ENCODE assay signal across 8 mouse cellular contexts in genomic region chr9:83805977-83806815, GRCm38 (mm10). TPM values are rescaled to one million over a fixed set of nuclear protein-coding genes. Genes with fewer than 3 reads are reported as not detected.
DNase-seq lines count a peak whose midpoint lies in the region; ATAC-seq and TF ChIP-seq lines count a peak whose summit lies in the region.

Elovl4 (minus strand) TSS chr9:83806277.

- H3K4me2 ChIP-seq in forebrain, embryonic 12.5 days, result peak within 1 kb of the TSS; percentile 79
- H3K4me2 ChIP-seq in heart, embryonic 14.5 days (ENCODE audit: low read length), result peak within 1 kb of the TSS; percentile 100
- H3K4me2 ChIP-seq in stomach, embryonic 15.5 days, result peak within 1 kb of the TSS; percentile 97

- no peaks in the 10 kb centered on the region; the same call in 1 of the 2 replicates for H3K27me3 ChIP-seq in forebrain, embryonic 12.5 days
- peaks cover 37% of the 10 kb centered on the region for H3K27me3 ChIP-seq in heart, embryonic 14.5 days (ENCODE audit: control insufficient read depth, insufficient read depth, low read length)
- peaks cover 10% of the 10 kb centered on the region for H3K27me3 ChIP-seq in liver, adult 2 months (ENCODE audit: control insufficient read depth, insufficient read depth, low read length)
- H3K27me3 ChIP-seq in stomach, embryonic 15.5 days (replicated peaks), result peaks cover 11% of the 10 kb centered on the region

- WGBS in forebrain, embryonic 12.5 days, result 1% methylated on average over 64 of the region's 71 CpGs
- WGBS in heart, embryonic 14.5 days, result 2% methylated on average over 70 of the region's 71 CpGs
- 4% methylated on average over 65 of the region's 71 CpGs for WGBS in liver, adult 2 months
- 1% methylated on average over 63 of the region's 71 CpGs for WGBS in stomach, embryonic 15.5 days

- TF ChIP-seq POLR2A in brain, embryonic 14.5 days (IDR thresholded peaks at IDR 0.05; ENCODE audit: borderline replicate concordance, extremely low read depth, insufficient read depth, insufficient read length, poor library complexity, severe bottlenecking), result peak; percentile 99
- TF ChIP-seq POLR2A in liver, adult 2 months (IDR thresholded peaks at IDR 0.05; ENCODE audit: extremely low read depth, insufficient read depth, low read length), result no peak

- TF ChIP-seq CTCF in brain, embryonic 14.5 days (IDR thresholded peaks at IDR 0.05; ENCODE audit: borderline replicate concordance, extremely low read depth, insufficient read depth, insufficient read length), result no peak
- TF ChIP-seq CTCF in liver, adult 2 months (IDR thresholded peaks at IDR 0.05; ENCODE audit: low read depth, low read length), result no peak

- H3K9ac ChIP-seq in forebrain, embryonic 12.5 days, result peak within 1 kb of the TSS; percentile 84
- H3K9ac ChIP-seq in heart, embryonic 14.5 days (ENCODE audit: low read length), result peak within 1 kb of the TSS; percentile 66
- H3K9ac ChIP-seq in liver, adult 2 months (ENCODE audit: low read depth, low read length), result peak within 1 kb of the TSS; percentile 21; the same call in 1 of the 2 replicates
- H3K9ac ChIP-seq in stomach, embryonic 15.5 days, result peak within 1 kb of the TSS; percentile 61

- no peaks in the 10 kb centered on the region for H3K36me3 ChIP-seq in forebrain, embryonic 12.5 days (replicated peaks)
- no peaks in the 10 kb centered on the region for H3K36me3 ChIP-seq in heart, embryonic 14.5 days (ENCODE audit: control insufficient read depth, insufficient read depth, low read length)
- no peaks in the 10 kb centered on the region for H3K36me3 ChIP-seq in liver, adult 2 months (ENCODE audit: control insufficient read depth, insufficient read depth, low read length)
- no peaks in the 10 kb centered on the region for H3K36me3 ChIP-seq in stomach, embryonic 15.5 days

- peak within 1 kb of the TSS; percentile 72 for H3K4me3 ChIP-seq in forebrain, embryonic 12.5 days (replicated peaks)
- H3K4me3 ChIP-seq in heart, embryonic 14.5 days (ENCODE audit: control insufficient read depth in 1 of 2, insufficient read depth in 1 of 2, low read depth in 1 of 2, low read length in 2 of 2), result peak within 1 kb of the TSS; percentile 42 to 68
- peak within 1 kb of the TSS; percentile 48 for H3K4me3 ChIP-seq in liver, adult 2 months (ENCODE audit: insufficient read depth, low read depth, low read length)
- peak within 1 kb of the TSS; percentile 63 for H3K4me3 ChIP-seq in stomach, embryonic 15.5 days (replicated peaks)

- peaks cover 18% of the 10 kb centered on the region for H3K4me1 ChIP-seq in forebrain, embryonic 12.5 days
- H3K4me1 ChIP-seq in heart, embryonic 14.5 days (ENCODE audit: control insufficient read depth in 2 of 2, insufficient read depth in 2 of 2, low read length in 2 of 2), result peaks cover 3 to 8% of the 10 kb centered on the region in 2 experiments
- peaks cover 3% of the 10 kb centered on the region for H3K4me1 ChIP-seq in liver, adult 2 months (ENCODE audit: control insufficient read depth, insufficient read depth, low read length)
- H3K4me1 ChIP-seq in stomach, embryonic 15.5 days, result no peaks in the 10 kb centered on the region

- no peaks in the 10 kb centered on the region for H3K9me3 ChIP-seq in forebrain, embryonic 12.5 days
- no peaks in the 10 kb centered on the region for H3K9me3 ChIP-seq in heart, embryonic 14.5 days (ENCODE audit: control insufficient read depth, low read length)
- H3K9me3 ChIP-seq in stomach, embryonic 15.5 days, result no peaks in the 10 kb centered on the region

- H3K79me2 ChIP-seq in liver, adult 2 months (ENCODE audit: control insufficient read depth, insufficient read depth, low read length), result no peaks in the 10 kb centered on the region

- H3K27ac ChIP-seq in forebrain, embryonic 12.5 days, result peak within 1 kb of the TSS; percentile 90
- H3K27ac ChIP-seq in heart, embryonic 14.5 days (replicated peaks in 1 of 2; ENCODE audit: control insufficient read depth in 1 of 2, insufficient read depth in 1 of 2, low read depth in 2 of 2, low read length in 2 of 2), result no peak within 1 kb of the TSS
- H3K27ac ChIP-seq in liver, adult 2 months (replicated peaks; ENCODE audit: insufficient read depth, low read depth, low read length), result no peak within 1 kb of the TSS
- peak within 1 kb of the TSS; percentile 24; the same call in 1 of the 2 replicates for H3K27ac ChIP-seq in stomach, embryonic 15.5 days

- DNase-seq in CD4-positive, CD25-positive, alpha-beta regulatory T cell, adult 2 months (ENCODE audit: low read depth, low spot score), result peak; percentile 74
- DNase-seq in brain, embryonic 14.5 days (ENCODE audit: low read depth), result peak; percentile 95
- peak; percentile 68 for DNase-seq in kidney, postnatal 10 days
- no peak for DNase-seq in liver, adult 2 months (ENCODE audit: extremely low read depth, low read depth, low spot score)

- ATAC-seq in forebrain, embryonic 12.5 days (ENCODE audit: low FRiP score), result peak; percentile 94
- ATAC-seq in heart, embryonic 14.5 days (ENCODE audit: insufficient number of reproducible peaks, insufficient read depth, low FRiP score, low read depth), result peak; percentile 54; the same call in 1 of the 2 replicates
- 0 out of 2 replicates have a peak, but pooled peaks have one; percentile 32 for ATAC-seq in monocyte, adult 5-6 weeks (replicated peaks; ENCODE audit: insufficient number of reproducible peaks, low FRiP score, low TSS enrichment, poor library complexity, severe bottlenecking)
- peak; percentile 87 for ATAC-seq in stomach, embryonic 15.5 days (ENCODE audit: insufficient read depth, low FRiP score, low read depth)

RNA-seq across cellular contexts. Expression of gene Elovl4, which starts in this region (rescaled TPM):
- 31.6 and 38.4 TPM in 2 replicates for polyA plus RNA-seq in brain, embryonic 14.5 days (2012; rRNA removed)
- polyA plus RNA-seq in forebrain, embryonic 12.5 days (2016; fragmentation: Nextera tagmentation; extraction: Ambion mirVana), result 47.9 and 49.9 TPM in 2 replicates
- polyA plus RNA-seq in heart, embryonic 14.5 days (2014; fragmentation: Nextera tagmentation; extraction: Ambion mirVana), result 1.4 and 3.2 TPM in 2 replicates
- not detected in 2 replicates for total RNA-seq in liver, adult 2 months (2014; rRNA removed)
- polyA plus RNA-seq in liver, adult 2 months (2012; rRNA removed), result not detected in 2 replicates
- not detected in 3 replicates for total RNA-seq in monocyte, adult 5-6 weeks (2017)
- 9.6 and 11.7 TPM in 2 replicates for polyA plus RNA-seq in stomach, embryonic 15.5 days (2015; fragmentation: Nextera tagmentation; extraction: Ambion mirVana)

Comparison
In these comparisons a context has a peak if more than half of its experiments do, and no peak if none do; other contexts are left out.
1. Peak in ATAC-seq in monocyte, adult 5-6 weeks; RNA of the gene not detected or under 1 TPM.
2. ATAC-seq: peak in every context shown above with its lines; median percentile 94 in forebrain, embryonic 12.5 days; 87 in stomach, embryonic 15.5 days; 54 in heart, embryonic 14.5 days; 32 in monocyte, adult 5-6 weeks.
3. H3K27ac ChIP-seq: peak in forebrain, embryonic 12.5 days (single experiment) and stomach, embryonic 15.5 days (single experiment); none in heart, embryonic 14.5 days (0 of 2) and liver, adult 2 months (single experiment).
4. H3K9ac ChIP-seq: peak in every context shown above with its lines; median percentile 84 in forebrain, embryonic 12.5 days; 66 in heart, embryonic 14.5 days; 61 in stomach, embryonic 15.5 days; 21 in liver, adult 2 months.
5. Peak in every context shown above with its lines, with median percentiles within 50 percentile points of each other: H3K4me2 ChIP-seq and H3K4me3 ChIP-seq.